Mouse (Mus musculus) stomach, postnatal 0 days (tissue): Measurements from ENCODE around the gene Cd101.

Experiments
- CTCF ChIP-seq: IDR thresholded peaks from 2 replicates; pipeline ENCODE4 v1.5.1; 2016; ENCODE audit warnings: antibody characterized with exemption, low read depth, mild to moderate bottlenecking, moderate library complexity
- EP300 ChIP-seq: optimal IDR thresholded peaks from 2 replicates; pipeline ENCODE3; 2016; ENCODE audit warnings: antibody characterized with exemption

- no peak for TF ChIP-seq CTCF
- no peak for TF ChIP-seq EP300
Measured at GRCm38 (mm10) chr3:101007112-101007782, 22.1 kb downstream of the Cd101 start.
